Mouse (Mus musculus): ENCODE results near the gene Msh2. TPM values are rescaled to one million over a fixed set of nuclear protein-coding genes. Genes with fewer than 3 reads are reported as not detected.
"Not testable (repeated sequence)": the region's sequence is repeated elsewhere in the genome, so short reads cannot be mapped to it uniquely, and the experiment has no call there.

Msh2 gene
- polyA plus RNA-seq, 1 experiment from 2014 or later: 16.1 TPM

- 86% methylated on average over 27 of the region's 27 CpGs for WGBS (ENCODE audit: insufficient replicate concordance)
- Histone ChIP-seq H3K4me2 (ENCODE audit: low read depth, low read length) (no peak overlapping the region), H3K27me3 (ENCODE audit: insufficient read depth, low read length) (peaks cover 31% of the 10 kb centered on the region), H3K4me3 (ENCODE audit: low read depth, low read length) (no peak overlapping the region), H3K36me3 (replicated peaks; ENCODE audit: insufficient read depth, low read length) (no peaks in the 10 kb centered on the region), H3K4me1 (ENCODE audit: insufficient read depth) (peaks cover 8% of the 10 kb centered on the region), H3K27ac (ENCODE audit: low read depth) (no peak overlapping the region), H3K9ac (replicated peaks) (no peak overlapping the region), H3K9me3 (ENCODE audit: low read length) (no peaks in the 10 kb centered on the region)
- DNase-seq (no peak), ATAC-seq (no peak)
- TF ChIP-seq EP300 (IDR thresholded peaks at IDR 0.05; ENCODE audit: low read depth): no peak
- no peak for TF ChIP-seq CTCF (IDR thresholded peaks at IDR 0.05; ENCODE audit: low read depth)
Observed at GRCm38 (mm10) chr17:87640272-87640671, 31.9 kb upstream of the Msh2 start.

DNA sequence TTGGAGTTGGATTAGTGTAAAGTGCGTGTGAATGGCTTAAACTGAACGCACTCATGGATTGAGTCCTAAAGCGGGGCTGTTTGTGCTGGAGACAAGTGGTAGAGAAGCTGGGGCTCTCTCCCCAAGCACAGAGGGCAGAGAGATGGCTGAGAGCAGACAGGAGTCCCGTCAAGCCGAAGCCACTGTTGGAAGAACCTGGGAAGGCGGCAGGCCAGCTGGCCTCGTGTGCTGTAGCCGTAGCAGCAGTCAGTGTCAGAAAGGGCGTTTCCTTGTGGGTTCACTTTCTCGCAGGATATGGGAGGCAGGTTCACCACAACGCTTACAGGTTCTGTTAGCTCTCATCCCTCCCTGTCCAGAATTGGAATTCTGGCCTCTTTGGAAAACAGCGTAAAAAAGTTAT lies 31.1 kb upstream of the Msh2 start:
- 85% methylated on average over 12 of the region's 12 CpGs for WGBS (ENCODE audit: insufficient replicate concordance)
- Histone ChIP-seq H3K9ac (replicated peaks) (no peak overlapping the region), H3K9me3 (ENCODE audit: low read length) (no peaks in the 10 kb centered on the region), H3K27ac (ENCODE audit: low read depth) (no peak overlapping the region), H3K4me3 (ENCODE audit: low read depth, low read length) (no peak overlapping the region), H3K4me2 (ENCODE audit: low read depth, low read length) (no peak overlapping the region), H3K27me3 (ENCODE audit: insufficient read depth, low read length) (peaks cover 24% of the 10 kb centered on the region), H3K4me1 (ENCODE audit: insufficient read depth) (peaks cover 7% of the 10 kb centered on the region), H3K36me3 (replicated peaks; ENCODE audit: insufficient read depth, low read length) (no peaks in the 10 kb centered on the region)
- DNase-seq (no peak), ATAC-seq (no peak)
- no peak for TF ChIP-seq EP300 (IDR thresholded peaks at IDR 0.05; ENCODE audit: low read depth)
- TF ChIP-seq CTCF (IDR thresholded peaks at IDR 0.05; ENCODE audit: low read depth): no peak

DNA sequence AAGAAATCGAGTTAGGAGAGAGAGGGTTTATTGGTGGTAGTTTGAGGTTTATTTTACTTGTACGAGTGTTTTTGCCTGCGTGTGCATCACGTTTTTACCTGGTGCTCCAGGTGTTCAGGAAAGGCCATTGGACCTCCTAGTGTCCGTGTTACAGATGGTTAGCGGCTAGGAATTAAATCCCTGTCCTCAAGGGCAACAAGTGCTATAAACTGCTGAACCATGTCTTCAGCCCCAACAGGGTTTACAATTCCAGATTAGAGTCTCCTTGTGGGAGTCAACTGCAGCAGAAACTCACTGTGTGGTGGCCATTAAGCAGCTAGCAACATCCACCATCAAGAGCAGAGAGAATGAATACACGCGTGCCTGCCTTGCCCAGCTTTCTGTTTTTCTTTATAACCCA lies 29.4 kb upstream of the Msh2 start:
- 78% methylated on average over 8 of the region's 8 CpGs for WGBS (ENCODE audit: insufficient replicate concordance)
- H3K9ac ChIP-seq (replicated peaks): no peak overlapping the region
- peaks cover 7% of the 10 kb centered on the region for H3K27me3 ChIP-seq (ENCODE audit: insufficient read depth, low read length)
- no peak overlapping the region for H3K4me2 ChIP-seq (ENCODE audit: low read depth, low read length)
- ATAC-seq (no peak), DNase-seq (no peak)
- no peaks in the 10 kb centered on the region for H3K4me1 ChIP-seq (ENCODE audit: insufficient read depth)
- H3K4me3 ChIP-seq (ENCODE audit: low read depth, low read length): no peak overlapping the region
- H3K36me3 ChIP-seq (replicated peaks; ENCODE audit: insufficient read depth, low read length): no peaks in the 10 kb centered on the region
- TF ChIP-seq CTCF (IDR thresholded peaks at IDR 0.05; ENCODE audit: low read depth): no peak
- no peak for TF ChIP-seq EP300 (IDR thresholded peaks at IDR 0.05; ENCODE audit: low read depth)
- no peak overlapping the region for H3K27ac ChIP-seq (ENCODE audit: low read depth)
- H3K9me3 ChIP-seq (ENCODE audit: low read length): no peaks in the 10 kb centered on the region

GRCm38 (mm10) chr17:87655616-87656015 lies 16.5 kb upstream of the Msh2 start:
- not testable (repeated sequence) for ATAC-seq

DNA sequence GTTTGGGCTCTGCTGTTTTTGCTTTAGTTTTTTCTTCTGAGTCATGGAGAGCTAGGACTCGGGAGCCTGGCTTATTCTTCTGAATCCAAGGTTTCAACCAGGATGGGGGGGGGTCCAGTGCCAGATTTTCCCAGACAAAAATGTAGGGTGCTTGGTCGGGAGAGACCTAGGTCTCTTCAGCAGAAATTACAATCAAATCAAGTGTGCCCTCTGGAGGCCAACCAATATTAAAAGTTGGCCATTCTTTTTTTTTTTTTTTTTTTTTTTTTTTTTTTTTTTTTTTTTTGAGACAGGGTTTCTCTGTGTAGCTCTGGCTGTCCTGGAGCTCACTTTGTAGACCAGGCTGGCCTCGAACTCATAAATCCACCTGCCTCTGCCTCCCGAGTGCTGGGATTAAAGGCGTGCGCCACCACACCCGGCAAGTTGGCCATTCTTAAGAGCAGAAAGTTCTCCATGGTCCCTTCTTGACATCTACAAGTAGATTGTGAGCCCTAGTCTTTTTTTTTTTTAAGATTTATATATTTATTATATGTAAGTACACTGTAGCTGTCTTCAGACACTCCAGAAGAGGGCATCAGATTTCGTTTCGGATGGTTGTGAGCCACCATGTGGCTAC lies 10.1 kb upstream of the Msh2 start:
- not testable (repeated sequence) for DNase-seq; H3K27ac ChIP-seq (ENCODE audit: low read depth); H3K4me1 ChIP-seq (ENCODE audit: insufficient read depth); H3K9me3 ChIP-seq (ENCODE audit: low read length); H3K9ac ChIP-seq (replicated peaks); H3K4me2 ChIP-seq (ENCODE audit: low read depth, low read length); H3K36me3 ChIP-seq (replicated peaks; ENCODE audit: insufficient read depth, low read length); ATAC-seq; H3K4me3 ChIP-seq (ENCODE audit: low read depth, low read length); H3K27me3 ChIP-seq (ENCODE audit: insufficient read depth, low read length)
- WGBS (ENCODE audit: insufficient replicate concordance): 70% methylated on average over 9 of the region's 9 CpGs

More at GRCm38 (mm10) chr17:87655616-87656015, 16.5 kb upstream of the Msh2 start:
- DNase-seq; H3K4me2 ChIP-seq (ENCODE audit: low read depth, low read length); H3K4me1 ChIP-seq (ENCODE audit: insufficient read depth); H3K9me3 ChIP-seq (ENCODE audit: low read length); H3K27me3 ChIP-seq (ENCODE audit: insufficient read depth, low read length); H3K9ac ChIP-seq (replicated peaks); H3K4me3 ChIP-seq (ENCODE audit: low read depth, low read length); H3K36me3 ChIP-seq (replicated peaks; ENCODE audit: insufficient read depth, low read length); H3K27ac ChIP-seq (ENCODE audit: low read depth): not testable (repeated sequence)
- WGBS (ENCODE audit: insufficient replicate concordance): 81% methylated on average over 5 of the region's 5 CpGs

GRCm38 (mm10) chr17:87664238-87664637 lies 7.9 kb upstream of the Msh2 start:
- no peaks in the 10 kb centered on the region for H3K36me3 ChIP-seq (replicated peaks; ENCODE audit: insufficient read depth, low read length)
- H3K9me3 ChIP-seq (ENCODE audit: low read length): no peaks in the 10 kb centered on the region
- no peak overlapping the region for H3K4me3 ChIP-seq (ENCODE audit: low read depth, low read length)
- no peak overlapping the region for H3K27ac ChIP-seq (ENCODE audit: low read depth)
- H3K27me3 ChIP-seq (ENCODE audit: insufficient read depth, low read length): no peaks in the 10 kb centered on the region
- no peak for ATAC-seq
- no peak for DNase-seq
- TF ChIP-seq CTCF (IDR thresholded peaks at IDR 0.05; ENCODE audit: low read depth) (no peak), EP300 (IDR thresholded peaks at IDR 0.05; ENCODE audit: low read depth) (no peak)
- H3K4me1 ChIP-seq (ENCODE audit: insufficient read depth): no peaks in the 10 kb centered on the region
- H3K9ac ChIP-seq (replicated peaks): no peak overlapping the region
- H3K4me2 ChIP-seq (ENCODE audit: low read depth, low read length): no peak overlapping the region

Data from liver, postnatal 0 days (tissue).